Mouse (Mus musculus): Measurements from ENCODE around the gene Rrp1.
"Not testable (repeated sequence)": the region's sequence is repeated elsewhere in the genome, so short reads cannot be mapped to it uniquely, and the experiment has no call there.

Rrp1 gene

DNA sequence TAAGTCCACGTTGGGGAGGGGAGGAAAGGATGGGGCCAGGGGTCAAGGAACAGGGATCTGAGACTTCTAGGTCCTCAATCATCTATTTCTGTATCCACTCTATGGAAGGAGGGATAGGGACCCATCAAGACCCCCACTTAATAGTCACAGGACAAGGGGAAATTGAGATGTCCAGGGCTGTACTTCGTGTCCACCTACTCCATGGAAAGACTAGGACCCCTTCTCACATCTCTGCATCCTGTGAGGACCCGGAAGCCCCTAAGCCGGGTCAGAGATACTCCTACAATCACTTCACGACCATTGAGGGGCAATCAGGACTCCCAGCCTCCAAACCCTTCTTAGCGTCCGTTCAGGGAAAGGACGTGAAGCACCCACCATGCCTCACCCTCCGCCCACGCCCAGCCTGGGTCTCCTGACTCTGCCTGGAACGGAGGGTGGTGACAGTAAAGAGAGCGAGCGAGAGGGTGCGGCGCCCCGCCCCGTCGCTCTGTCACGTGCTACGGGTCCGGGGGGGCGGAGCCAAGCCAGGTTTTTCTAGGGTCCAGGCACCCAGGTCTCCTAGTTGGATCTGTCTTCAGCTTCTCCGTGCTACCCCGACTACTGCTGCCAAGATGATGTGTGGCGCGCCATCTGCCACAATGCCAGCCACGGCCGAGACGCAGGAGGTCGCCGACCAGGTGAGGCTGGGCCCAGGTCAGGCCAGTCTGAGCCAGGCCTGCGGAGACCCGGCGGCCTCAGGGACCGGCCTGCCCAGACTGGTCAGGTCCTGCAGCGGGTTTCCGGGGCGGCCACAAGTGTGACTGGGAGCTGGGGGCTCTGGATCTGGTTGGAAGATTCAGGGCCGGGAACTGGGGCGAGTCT lies 12.6 kb upstream of the Rrp1 start, which contains the start of gene Cstb:
Cstb (plus strand) TSS at position 489 of the 861 bp plus-strand sequence.
- DNase-seq (ENCODE audit: extremely low read depth, insufficient read length, low spot score): peak; percentile 87

DNA sequence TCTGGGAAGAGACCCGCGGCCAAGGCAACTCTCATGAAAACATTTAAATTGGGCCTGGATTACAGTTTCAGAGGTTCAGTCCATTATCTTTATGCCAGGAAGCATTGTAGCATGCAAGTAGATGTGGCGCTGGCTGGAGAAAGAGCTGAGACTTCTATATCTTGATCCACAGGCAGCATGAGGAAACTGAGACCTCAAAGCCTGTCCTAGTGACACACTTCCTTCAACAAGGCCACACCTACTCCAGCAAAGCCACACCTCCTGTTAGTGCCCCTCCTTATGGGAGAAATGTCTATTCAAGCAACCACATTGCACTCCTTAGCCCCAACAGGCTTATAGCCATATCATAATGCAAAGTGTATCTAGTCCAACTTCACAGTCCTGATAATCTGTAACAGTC lies 9.8 kb upstream of the Rrp1 start:
- no peak for DNase-seq (ENCODE audit: extremely low read depth, insufficient read length, low spot score)

DNA sequence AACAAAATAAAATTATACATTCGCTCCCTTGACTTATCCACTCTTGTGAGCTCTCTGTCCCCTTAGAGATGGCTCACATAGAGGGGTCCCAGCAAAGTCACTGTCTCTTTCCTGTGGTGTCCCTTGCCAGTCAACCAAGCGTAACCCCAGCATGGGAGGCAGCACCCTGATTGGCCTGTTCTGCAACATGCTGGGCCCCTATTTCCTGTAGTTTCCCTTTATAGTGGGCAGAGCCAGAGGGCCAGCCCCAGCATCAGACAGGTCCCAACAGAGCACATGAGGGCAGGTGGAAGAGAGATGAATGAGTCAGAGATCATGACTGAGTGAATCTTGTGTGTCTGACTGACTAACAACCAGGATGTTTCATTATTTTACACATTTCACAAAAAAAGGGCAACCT lies 8.1 kb upstream of the Rrp1 start:
- DNase-seq (ENCODE audit: extremely low read depth, insufficient read length, low spot score): no peak

DNA sequence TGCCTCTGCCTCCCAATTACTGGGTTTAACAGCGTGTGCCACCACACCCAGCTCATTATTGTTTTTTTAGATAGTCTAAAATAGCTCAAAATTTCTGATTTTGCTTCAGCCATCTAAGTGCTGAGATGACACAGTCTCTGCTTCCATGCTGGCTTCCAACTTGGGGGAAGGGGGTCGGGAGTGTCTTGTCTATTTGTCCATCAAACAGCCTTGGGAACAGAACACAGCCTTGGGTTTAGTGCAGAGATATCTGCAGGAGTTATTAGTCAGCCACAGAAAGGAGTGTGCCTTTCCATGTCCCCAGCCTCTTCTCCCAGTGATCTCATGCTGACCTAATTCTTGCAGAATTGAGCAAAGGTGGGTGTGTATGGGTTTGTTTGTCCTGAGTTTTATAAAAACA lies 5.9 kb upstream of the Rrp1 start:
- no peak for DNase-seq (ENCODE audit: extremely low read depth, insufficient read length, low spot score)

DNA sequence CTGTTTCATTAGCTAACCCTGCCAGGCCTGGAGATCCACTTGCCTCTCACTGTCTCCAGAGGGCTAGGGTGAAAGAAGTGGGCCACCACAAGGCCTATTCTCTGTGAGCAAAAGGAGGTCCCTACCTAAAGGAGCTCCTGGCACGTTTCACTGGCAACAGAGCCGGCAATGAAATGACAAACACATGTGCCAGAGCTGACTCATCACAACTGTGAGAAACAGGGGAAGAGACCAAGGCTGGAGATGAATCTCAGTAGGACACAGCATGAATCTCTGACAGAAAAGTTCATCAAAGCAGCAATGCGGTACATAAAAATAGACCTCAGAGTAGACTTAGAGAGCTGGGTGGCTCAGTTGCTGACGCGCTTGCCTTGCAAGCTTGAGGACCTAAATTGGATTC lies 5.0 kb upstream of the Rrp1 start:
- DNase-seq (ENCODE audit: extremely low read depth, insufficient read length, low spot score): peak; percentile 45

DNA sequence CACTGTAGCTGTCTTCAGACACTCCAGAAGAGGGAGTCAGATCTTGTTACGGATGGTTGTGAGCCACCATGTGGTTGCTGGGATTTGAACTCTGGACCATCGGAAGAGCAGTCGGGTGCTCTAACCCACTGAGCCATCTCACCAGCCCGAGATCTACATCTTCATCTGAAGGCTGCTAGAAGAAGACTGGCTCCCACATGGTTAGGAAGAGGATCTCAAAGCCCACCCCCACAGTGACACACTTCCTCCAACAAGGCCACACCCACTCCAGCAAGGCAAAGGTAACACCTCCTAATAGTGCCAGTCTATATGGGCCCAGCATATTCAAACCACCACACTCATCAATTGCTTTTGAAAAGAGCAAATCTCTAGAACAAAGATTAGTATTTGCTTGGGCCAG lies 2.1 kb upstream of the Rrp1 start:
- DNase-seq (ENCODE audit: extremely low read depth, insufficient read length, low spot score): not testable (repeated sequence)

DNA sequence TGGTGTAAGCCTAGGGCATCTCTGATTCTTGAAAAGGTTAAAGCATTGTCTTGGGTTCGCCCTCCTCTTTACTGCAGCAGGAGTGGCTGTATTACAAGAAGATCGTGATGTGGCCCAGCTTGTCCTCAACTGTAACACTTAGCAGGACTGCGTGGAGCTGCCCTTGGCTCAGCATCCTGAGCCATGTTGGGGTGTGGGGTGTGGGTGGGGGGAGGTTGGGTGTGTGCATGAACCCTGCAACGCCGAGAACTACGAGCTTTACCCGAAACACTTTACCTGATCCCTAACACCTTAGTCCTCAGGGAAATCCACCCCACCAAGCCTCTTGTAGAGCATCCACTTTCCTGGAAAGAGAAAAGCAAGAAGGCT lies 293 bp upstream of the Rrp1 start:
- no peak for DNase-seq (ENCODE audit: extremely low read depth, insufficient read length, low spot score)

DNA sequence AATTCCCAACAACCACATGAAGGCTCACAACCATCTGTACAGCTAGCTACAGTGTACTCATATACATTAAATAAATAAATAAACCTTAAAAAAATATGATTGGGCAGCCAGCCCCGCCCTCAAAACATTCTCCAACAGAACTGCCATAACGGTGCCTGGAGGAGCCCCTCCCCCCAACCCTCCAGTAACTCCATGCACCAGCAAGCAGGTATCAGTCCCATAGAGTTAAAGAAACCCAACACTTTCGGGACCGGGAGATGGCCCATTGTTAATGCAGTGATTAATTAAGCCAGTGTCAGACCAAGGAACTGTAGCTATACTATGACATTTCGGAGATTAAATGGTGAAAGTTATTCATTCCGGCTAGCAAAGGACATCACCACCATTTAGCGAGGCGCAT lies 992 bp downstream of the Rrp1 start:
- DNase-seq (ENCODE audit: extremely low read depth, insufficient read length, low spot score): no peak

DNA sequence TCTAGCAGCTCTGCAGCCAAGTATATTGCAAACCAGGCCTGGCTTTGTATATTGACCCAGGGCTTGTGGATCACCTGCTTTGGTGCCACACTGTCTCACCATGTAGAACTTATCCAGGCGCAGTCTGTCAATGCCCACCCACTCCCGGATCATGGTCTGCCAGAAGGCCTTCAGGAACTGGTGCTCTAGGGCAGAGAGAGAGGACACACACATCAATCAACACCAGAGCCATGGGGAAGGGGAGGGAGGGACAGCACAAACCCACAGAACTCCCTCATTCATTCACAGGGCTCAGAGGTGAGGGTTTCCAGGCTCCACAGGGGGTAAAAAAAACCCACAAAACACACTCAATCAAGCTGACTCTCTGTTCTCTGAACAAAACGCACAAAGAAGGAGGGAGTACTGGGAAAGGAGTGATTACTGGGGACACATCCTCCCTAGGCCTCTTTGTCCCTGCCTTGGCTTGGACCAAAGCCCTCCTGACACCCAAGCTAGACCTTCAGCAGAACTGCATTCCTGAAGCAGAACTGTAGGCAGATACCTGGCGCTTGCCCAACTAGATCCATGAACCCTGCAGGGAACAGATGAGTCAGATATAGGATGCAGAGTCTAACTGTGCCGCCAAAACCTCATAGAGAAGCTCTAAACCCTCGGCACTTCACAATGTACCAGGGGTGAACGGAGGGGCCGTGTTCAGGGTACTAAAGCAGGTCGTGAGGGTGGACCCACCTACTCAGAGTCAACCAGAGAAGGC lies 3.6 kb downstream of the Rrp1 start:
- DNase-seq (ENCODE audit: extremely low read depth, insufficient read length, low spot score): peak; percentile 37

DNA sequence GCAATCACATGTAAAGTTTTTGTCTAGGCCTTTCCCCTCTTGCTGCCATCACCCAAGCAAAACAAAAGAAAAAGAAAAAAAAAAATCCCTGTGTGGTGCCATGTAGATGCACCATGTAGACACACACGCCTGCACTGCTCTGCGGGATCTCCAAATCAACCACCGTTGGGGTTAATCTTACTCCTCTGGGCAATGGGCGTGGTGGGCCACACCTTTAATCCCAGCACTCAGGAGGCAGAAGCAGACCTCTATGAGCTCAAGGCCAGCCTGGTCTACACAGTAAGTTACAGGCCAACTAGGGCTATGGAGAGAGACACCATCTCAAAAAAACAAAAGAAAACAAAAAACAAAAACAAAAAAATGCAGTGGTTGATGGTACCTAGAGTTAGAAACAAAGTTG lies 5.7 kb downstream of the Rrp1 start:
- DNase-seq (ENCODE audit: extremely low read depth, insufficient read length, low spot score): no peak

DNA sequence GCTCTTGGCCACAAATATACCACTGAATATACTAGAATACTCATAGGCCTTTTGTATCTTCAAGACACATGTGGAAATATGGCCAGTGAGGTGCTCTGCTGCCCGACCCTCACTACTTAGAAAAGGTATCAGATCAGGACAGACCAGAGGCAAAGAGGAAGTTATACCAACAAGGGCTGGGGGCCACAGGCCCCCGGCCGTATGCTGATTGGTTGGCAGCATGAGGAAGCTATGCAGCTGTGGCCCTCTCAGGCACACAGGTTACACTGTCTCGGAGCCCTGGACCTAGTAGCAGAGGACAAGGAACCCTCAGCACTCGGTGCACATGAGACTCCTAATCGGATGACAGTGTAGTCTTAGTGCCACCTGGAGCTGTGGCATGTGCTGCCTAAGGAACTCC lies 6.7 kb downstream of the Rrp1 start:
- no peak for DNase-seq (ENCODE audit: extremely low read depth, insufficient read length, low spot score)

DNA sequence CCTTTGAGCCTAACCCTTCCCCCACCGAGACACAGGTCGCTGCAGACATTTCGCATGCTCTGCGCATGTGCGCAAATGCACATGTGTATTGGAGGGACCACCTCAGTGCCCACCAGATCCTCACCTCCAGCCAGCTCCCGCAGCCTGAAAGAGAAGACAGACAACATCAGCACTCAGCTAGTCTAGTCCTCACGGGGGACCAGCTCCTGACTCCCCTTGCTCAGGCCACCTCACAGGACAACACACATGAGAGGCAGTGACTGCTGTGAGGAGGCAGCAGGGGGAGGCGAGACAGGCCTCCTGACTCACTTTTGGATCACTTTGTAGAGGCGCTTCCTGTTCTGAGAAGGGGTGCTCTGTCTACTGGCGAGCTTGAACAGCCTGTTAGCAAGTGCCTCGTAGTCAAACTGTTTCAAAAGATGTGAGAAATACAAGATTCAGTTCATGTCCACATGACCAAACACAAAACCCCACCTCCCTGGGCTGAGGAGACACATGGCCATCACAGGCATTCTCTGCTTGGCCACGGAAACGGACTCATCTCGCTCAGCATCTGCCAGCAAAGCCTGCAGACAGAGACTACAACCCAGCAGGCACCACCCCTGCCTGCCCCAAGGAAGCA lies 10.4 kb downstream of the Rrp1 start:
- no peak for DNase-seq (ENCODE audit: extremely low read depth, insufficient read length, low spot score)

DNA sequence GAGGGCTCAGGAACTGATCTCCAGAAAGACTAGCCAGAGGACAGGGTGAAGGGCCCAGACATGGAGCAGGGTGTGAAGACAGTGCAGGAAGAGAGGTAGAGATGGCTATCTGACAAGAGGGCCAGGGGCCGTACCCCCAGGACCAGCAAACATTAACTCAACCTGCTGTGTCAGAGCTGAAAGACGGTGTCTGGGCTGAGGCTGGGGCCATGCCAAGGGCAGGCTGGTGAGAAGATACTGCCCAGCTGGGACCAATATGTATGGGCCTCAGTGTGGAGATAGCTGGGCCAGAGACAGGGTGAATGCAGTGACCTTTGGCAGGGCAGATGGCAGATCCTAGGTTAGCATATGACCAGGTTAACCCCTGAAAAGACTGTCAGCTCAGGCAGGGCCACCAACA lies 11.7 kb downstream of the Rrp1 start:
- no peak for DNase-seq (ENCODE audit: extremely low read depth, insufficient read length, low spot score)

DNA sequence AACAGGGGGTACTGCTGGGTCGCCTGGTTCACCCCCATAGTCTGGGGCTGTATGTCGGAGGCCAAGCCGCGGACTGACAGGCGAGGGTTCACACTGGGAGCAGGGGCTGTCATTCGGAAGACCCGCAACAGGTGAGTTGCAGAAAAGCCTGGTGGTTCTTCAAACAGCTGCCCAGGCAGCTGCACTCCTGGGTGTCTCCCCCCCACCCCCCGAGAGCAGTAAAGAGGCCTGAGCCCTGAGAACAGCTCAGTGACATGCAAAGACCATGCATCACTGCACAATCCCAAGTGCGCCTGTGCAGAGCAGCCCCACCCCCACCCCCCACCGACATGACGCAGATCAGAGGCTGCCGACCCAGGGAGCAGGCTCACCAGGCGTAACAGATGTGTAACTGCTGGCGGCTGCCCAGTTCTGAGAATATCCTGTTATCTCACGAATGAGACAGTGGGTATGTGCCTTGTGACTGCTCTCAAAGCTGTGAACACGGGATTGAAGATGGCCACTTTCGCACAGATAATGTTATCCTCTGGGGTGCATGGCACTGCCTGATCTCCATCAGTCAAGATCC lies 13.7 kb downstream of the Rrp1 start:
- DNase-seq (ENCODE audit: extremely low read depth, insufficient read length, low spot score): no peak

DNA sequence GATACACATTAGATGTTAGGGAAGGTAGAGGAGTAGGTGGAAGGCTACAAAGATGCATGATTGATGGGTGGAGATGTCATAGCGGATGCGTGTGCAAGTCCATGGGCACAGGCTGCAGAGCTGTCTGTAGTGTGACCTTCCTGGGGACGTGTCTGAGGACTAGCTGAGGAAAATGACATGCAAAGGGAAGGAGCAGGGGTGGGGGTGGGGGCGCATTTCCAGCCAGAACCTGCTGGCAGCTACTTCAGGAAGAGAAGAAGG lies 16.3 kb downstream of the Rrp1 start:
- no peak for DNase-seq (ENCODE audit: extremely low read depth, insufficient read length, low spot score)

DNA sequence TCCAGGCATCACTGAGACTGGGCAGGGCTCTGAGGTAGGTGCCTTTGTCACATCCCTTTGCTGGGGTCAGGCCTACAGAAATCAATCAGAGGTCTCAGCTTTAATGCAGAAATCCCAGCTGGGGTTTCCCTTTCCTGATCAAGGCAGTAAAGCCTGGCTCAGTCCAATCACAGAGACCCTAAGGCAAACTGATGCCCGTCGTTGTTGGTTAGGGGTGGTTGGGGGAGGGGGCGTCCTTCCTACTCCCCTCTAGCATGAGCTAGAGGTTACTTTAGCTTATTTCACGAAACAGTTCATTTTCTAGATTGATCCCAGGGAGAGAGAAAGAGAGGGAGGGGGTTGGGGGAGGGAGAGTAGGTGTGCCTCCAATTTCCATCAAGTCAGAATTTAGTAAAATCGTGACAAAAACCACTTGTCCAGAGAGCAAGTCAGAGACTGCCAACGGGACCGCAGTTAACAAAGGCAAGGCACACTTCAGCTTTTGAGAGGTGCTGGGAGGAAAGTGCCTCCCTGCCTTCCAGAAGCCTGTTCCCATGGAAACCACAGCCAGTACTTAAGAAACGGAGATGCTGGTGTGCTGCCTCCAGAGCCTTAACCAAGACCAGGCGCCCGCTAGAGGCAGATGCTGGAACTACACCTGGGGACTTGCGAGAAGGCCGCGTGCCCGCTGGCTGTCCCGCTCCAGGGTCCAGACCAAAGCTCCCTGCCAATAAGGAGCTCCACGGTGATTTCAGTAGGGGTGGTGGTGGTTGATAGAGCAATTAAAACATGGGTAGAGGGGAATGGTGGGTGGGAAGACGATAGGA lies 16.8 kb downstream of the Rrp1 start:
- peak; percentile 42 for DNase-seq (ENCODE audit: extremely low read depth, insufficient read length, low spot score)

DNA sequence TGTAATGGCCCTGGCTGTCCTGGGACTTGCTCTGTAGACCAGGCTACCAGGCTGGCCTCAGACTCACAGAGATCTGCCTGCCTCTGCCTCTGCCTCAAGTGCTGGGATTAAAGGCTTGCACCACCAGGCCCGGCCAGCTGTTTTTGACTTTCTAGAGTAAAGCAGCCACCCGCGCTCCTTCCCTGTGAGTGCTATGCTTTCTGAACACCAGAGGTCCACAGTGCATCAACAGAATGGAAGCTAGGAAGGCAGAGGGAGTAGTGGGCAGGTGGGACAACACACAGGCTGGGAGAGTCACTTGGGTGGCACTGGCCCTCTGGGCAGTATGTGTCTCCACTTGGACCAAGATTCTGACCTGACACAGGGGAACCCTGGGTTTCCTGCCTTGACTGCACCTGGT lies 17.5 kb downstream of the Rrp1 start:
- no peak for DNase-seq (ENCODE audit: extremely low read depth, insufficient read length, low spot score)

DNA sequence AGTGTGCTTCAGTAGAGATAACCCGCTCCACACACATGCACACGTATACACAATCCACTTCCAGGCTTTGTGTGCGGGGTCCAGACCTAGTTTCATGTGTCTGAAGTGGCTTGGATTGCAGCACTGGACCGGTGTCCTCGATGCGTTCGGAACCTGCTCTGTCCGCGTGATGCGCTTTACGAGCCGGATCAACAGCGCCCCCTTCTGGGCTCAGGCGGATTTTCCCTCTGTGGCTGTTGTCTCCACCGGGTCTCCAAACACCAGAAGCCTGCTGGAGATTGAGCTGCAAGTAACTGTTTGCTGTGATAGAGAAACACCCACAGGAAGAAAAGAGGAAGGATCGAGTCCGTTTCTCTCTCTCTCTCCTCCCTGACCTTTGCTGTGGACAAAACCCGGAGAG lies 20.8 kb downstream of the Rrp1 start:
- peak; percentile 59 for DNase-seq (ENCODE audit: extremely low read depth, insufficient read length, low spot score)

DNA sequence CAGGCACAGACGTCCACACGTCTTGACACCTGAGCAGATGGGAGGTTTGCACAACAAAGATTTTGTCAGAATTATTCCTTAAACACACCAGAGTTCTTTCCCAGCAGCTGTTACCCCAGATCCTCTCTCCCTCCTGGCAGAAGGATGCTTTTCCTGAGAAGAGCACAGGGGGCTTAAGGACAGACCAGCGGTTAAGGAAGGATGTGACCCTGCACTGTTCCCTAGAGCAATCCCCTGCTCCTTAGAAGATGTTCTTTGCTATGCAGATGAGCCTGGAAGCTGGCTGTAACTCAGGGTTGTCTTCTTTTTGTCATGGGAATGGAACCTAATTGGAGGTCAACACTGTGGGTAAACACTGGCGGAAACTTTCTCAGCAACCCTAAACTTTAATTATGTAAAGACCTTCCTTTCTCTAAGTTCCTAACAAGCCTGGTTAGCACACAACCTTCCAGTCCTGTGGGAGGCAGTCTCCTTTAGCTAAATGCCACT lies 21.8 kb downstream of the Rrp1 start:
- DNase-seq (ENCODE audit: extremely low read depth, insufficient read length, low spot score): no peak

DNA sequence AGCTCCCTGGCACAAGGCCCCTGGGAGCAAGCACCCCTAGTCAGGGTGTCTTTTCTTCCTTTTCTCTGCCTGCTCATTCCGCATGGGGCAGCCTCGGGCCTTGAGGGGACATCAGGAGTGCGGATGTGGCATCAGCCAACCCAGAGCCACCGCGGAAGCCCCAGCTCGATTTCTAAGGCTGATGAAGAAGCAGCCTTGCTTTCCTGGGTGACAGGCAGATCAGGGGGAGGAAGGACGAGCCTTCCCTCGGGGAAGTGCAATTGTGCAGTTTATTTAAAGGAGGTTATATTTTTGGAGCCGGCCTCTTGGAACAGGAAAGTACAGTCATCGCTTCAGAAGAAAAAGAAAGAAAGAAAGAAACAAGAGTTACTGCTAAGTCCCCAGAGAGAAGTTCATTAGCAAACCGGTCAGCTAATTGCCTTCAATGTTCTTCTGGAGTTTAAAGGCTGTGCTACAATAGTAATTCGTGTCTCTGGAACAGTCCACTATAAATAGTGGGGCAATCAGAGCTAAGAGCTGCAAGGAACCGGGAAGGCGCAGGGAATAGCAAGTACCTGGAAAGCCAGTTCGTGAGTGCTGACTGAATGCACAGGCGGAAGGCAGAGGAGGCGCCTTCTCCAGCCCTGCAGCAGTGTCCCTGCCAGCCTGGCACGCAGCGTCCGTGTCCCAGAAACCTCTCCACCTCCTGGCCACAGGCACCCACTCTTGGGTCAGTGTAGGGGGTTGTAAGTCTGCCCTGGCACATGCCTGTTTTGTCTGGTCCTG lies 24.4 kb downstream of the Rrp1 start:
- no peak for DNase-seq (ENCODE audit: extremely low read depth, insufficient read length, low spot score)

Data from 3134 (cell line).